Mouse (Mus musculus) stomach, adult 2 months (tissue): ENCODE measurements around the gene Samd4. TPM values are rescaled to one million over a fixed set of nuclear protein-coding genes. Genes with fewer than 3 reads are reported as not detected.

Source experiments
- polyA plus RNA-seq: library from polyadenylated mRNA; depleted of rRNA; stranded (reverse); fragments of >200 nt; gene quantifications from 2 replicates; pipeline ENCODE4 v1.2.3, GENCODE M21; 2012; rRNA removed

Gene Samd4
- 6.9 and 8.1 TPM in 2 replicates for polyA plus RNA-seq

GRCm38 (mm10) chr14:46882431-46883067, at the start of gene Samd4:
TSS of gene Samd4 (plus strand) at chr14:46882854.

Other genes with a start within 250 kb of the Samd4 start
- 0.43 and 0.55 TPM in 2 replicates for gene Cdkn3, start 122.3 kb upstream of the Samd4 start, polyA plus RNA-seq
- 43.6 and 47.7 TPM in 2 replicates for gene Cnih1, start 94.4 kb upstream of the Samd4 start, polyA plus RNA-seq
- gene Gmfb, start 60.6 kb upstream of the Samd4 start, polyA plus RNA-seq, result 0.65 and 1.3 TPM in 2 replicates
- 6.0 and 6.7 TPM in 2 replicates for gene Cgrrf1, start 50.7 kb upstream of the Samd4 start, polyA plus RNA-seq